Mouse (Mus musculus): ENCODE measurements around the gene Rdh12. TPM values are rescaled to one million over a fixed set of nuclear protein-coding genes. Genes with fewer than 3 reads are reported as not detected.
"Not testable (repeated sequence)": the region's sequence is repeated elsewhere in the genome, so short reads cannot be mapped to it uniquely, and the experiment has no call there.

The Rdh12 gene
- polyA plus RNA-seq (2015; fragmentation: Nextera tagmentation; extraction: Ambion mirVana): 1.0 and 1.5 TPM in 2 replicates

- H3K9me3 ChIP-seq (replicated peaks): no peaks in the 10 kb centered on the region
- peak; percentile 73 for ATAC-seq
- 5% methylated on average over 13 of the region's 13 CpGs for WGBS
Measured at GRCm38 (mm10) chr12:79208703-79209464, at the start of gene Rdh12. Gene Rdh12 (plus strand): TSS chr12:79208914.

GRCm38 (mm10) chr12:79162876-79163275, 45.8 kb upstream of the Rdh12 start:
- H3K4me2 ChIP-seq: no peak overlapping the region
- 94% methylated on average over 3 of the region's 3 CpGs for WGBS
- H3K27me3 ChIP-seq: no peaks in the 10 kb centered on the region
- peaks cover 74% of the 10 kb centered on the region for H3K36me3 ChIP-seq (ENCODE audit: poor library complexity, severe bottlenecking)
- H3K4me1 ChIP-seq: no peaks in the 10 kb centered on the region
- ATAC-seq: no peak
- H3K9ac ChIP-seq: no peak overlapping the region
- H3K9me3 ChIP-seq (replicated peaks): no peaks in the 10 kb centered on the region
- no peak overlapping the region for H3K27ac ChIP-seq
- H3K4me3 ChIP-seq: no peak overlapping the region

More at GRCm38 (mm10) chr12:79208703-79209464, at the start of gene Rdh12:
- H3K4me2 ChIP-seq: peak within 1 kb of the TSS; percentile 72
- peak within 1 kb of the TSS; percentile 58 for H3K9ac ChIP-seq
- H3K27me3 ChIP-seq: no peaks in the 10 kb centered on the region
- peak within 1 kb of the TSS; percentile 44 for H3K4me3 ChIP-seq
- no peak within 1 kb of the TSS for H3K27ac ChIP-seq
- H3K36me3 ChIP-seq (ENCODE audit: poor library complexity, severe bottlenecking): no peaks in the 10 kb centered on the region
- no peaks in the 10 kb centered on the region for H3K4me1 ChIP-seq

GRCm38 (mm10) chr12:79169173-79169572, 39.5 kb upstream of the Rdh12 start:
- Histone ChIP-seq H3K36me3 (ENCODE audit: poor library complexity, severe bottlenecking) (peaks cover 17% of the 10 kb centered on the region), H3K4me3 (no peak overlapping the region), H3K9me3 (replicated peaks) (no peaks in the 10 kb centered on the region), H3K9ac (no peak overlapping the region), H3K27ac (no peak overlapping the region), H3K4me2 (no peak overlapping the region), H3K4me1 (peaks cover 16% of the 10 kb centered on the region), H3K27me3 (no peaks in the 10 kb centered on the region)
- ATAC-seq: no peak

GRCm38 (mm10) chr12:79170421-79170820, 38.3 kb upstream of the Rdh12 start:
- Histone ChIP-seq H3K4me2 (no peak overlapping the region), H3K9ac (no peak overlapping the region), H3K36me3 (ENCODE audit: poor library complexity, severe bottlenecking) (peaks cover 12% of the 10 kb centered on the region), H3K4me1 (peaks cover 16% of the 10 kb centered on the region), H3K9me3 (replicated peaks) (no peaks in the 10 kb centered on the region), H3K27ac (no peak overlapping the region), H3K27me3 (no peaks in the 10 kb centered on the region), H3K4me3 (no peak overlapping the region)
- ATAC-seq: no peak
- 84% methylated on average over 3 of the region's 3 CpGs for WGBS

- 34% methylated on average over 12 of the region's 12 CpGs for WGBS
- Histone ChIP-seq H3K9ac (peak overlapping the region; percentile 89), H3K9me3 (replicated peaks) (no peaks in the 10 kb centered on the region), H3K36me3 (ENCODE audit: poor library complexity, severe bottlenecking) (peaks cover 16% of the 10 kb centered on the region), H3K4me3 (peak overlapping the region; percentile 97), H3K27me3 (no peaks in the 10 kb centered on the region), H3K4me1 (peaks cover 16% of the 10 kb centered on the region), H3K4me2 (peak overlapping the region; percentile 65), H3K27ac (0 out of 2 replicates have a peak overlapping the region, but pooled peaks have one; percentile 89)
- no peak for ATAC-seq
Measured at GRCm38 (mm10) chr12:79171269-79171995, 37.3 kb upstream of the Rdh12 start.

GRCm38 (mm10) chr12:79172019-79172941, 36.4 kb upstream of the Rdh12 start, which contains the start of gene Vti1b:
Gene Vti1b (minus strand): TSS chr12:79172667.
- peak; percentile 99 for ATAC-seq
- peak within 1 kb of the TSS; percentile 89 for H3K9ac ChIP-seq
- no peaks in the 10 kb centered on the region for H3K9me3 ChIP-seq (replicated peaks)
- peaks cover 16% of the 10 kb centered on the region for H3K4me1 ChIP-seq
- H3K36me3 ChIP-seq (ENCODE audit: poor library complexity, severe bottlenecking): peaks cover 24% of the 10 kb centered on the region
- H3K4me2 ChIP-seq: peak within 1 kb of the TSS; percentile 65
- peak within 1 kb of the TSS; percentile 97 for H3K4me3 ChIP-seq
- H3K27me3 ChIP-seq: no peaks in the 10 kb centered on the region
- under 1% methylated on average over 73 of the region's 73 CpGs for WGBS
- H3K27ac ChIP-seq: peak within 1 kb of the TSS; percentile 89

GRCm38 (mm10) chr12:79173721-79174120, 35.0 kb upstream of the Rdh12 start:
- H3K4me3 ChIP-seq: no peak overlapping the region
- H3K9ac ChIP-seq: no peak overlapping the region
- ATAC-seq: no peak
- no peak overlapping the region for H3K4me2 ChIP-seq
- no peaks in the 10 kb centered on the region for H3K9me3 ChIP-seq (replicated peaks)
- no peaks in the 10 kb centered on the region for H3K27me3 ChIP-seq
- 85% methylated on average over 5 of the region's 5 CpGs for WGBS
- H3K4me1 ChIP-seq: peaks cover 16% of the 10 kb centered on the region
- H3K36me3 ChIP-seq (ENCODE audit: poor library complexity, severe bottlenecking): peaks cover 31% of the 10 kb centered on the region
- no peak overlapping the region for H3K27ac ChIP-seq

GRCm38 (mm10) chr12:79175998-79176397, 32.7 kb upstream of the Rdh12 start:
- peaks cover 10% of the 10 kb centered on the region for H3K4me1 ChIP-seq
- 97% methylated on average over 5 of the region's 5 CpGs for WGBS
- no peak overlapping the region for H3K4me3 ChIP-seq
- H3K36me3 ChIP-seq (ENCODE audit: poor library complexity, severe bottlenecking): peaks cover 44% of the 10 kb centered on the region
- ATAC-seq: no peak
- no peaks in the 10 kb centered on the region for H3K27me3 ChIP-seq
- no peak overlapping the region for H3K9ac ChIP-seq
- H3K27ac ChIP-seq: no peak overlapping the region
- no peaks in the 10 kb centered on the region for H3K9me3 ChIP-seq (replicated peaks)
- H3K4me2 ChIP-seq: no peak overlapping the region

- not testable (repeated sequence) for ATAC-seq, H3K9ac ChIP-seq
- H3K36me3 ChIP-seq (ENCODE audit: poor library complexity, severe bottlenecking): peaks cover 77% of the 10 kb centered on the region
Measured at GRCm38 (mm10) chr12:79185160-79185559, 23.6 kb upstream of the Rdh12 start.

GRCm38 (mm10) chr12:79190931-79191673, 17.6 kb upstream of the Rdh12 start:
- Histone ChIP-seq H3K27ac (peak overlapping the region; percentile 40; the same call in 1 of the 2 replicates), H3K27me3 (no peaks in the 10 kb centered on the region), H3K4me2 (peak overlapping the region; percentile 78), H3K4me1 (peaks cover 18% of the 10 kb centered on the region), H3K36me3 (ENCODE audit: poor library complexity, severe bottlenecking) (peaks cover 22% of the 10 kb centered on the region), H3K4me3 (peak overlapping the region; percentile 71), H3K9me3 (replicated peaks) (no peaks in the 10 kb centered on the region), H3K9ac (peak overlapping the region; percentile 74)
- WGBS: under 1% methylated on average over 18 of the region's 18 CpGs
- peak; percentile 95 for ATAC-seq

More at GRCm38 (mm10) chr12:79185160-79185559, 23.6 kb upstream of the Rdh12 start:
- not testable (repeated sequence) for H3K4me2 ChIP-seq; H3K27me3 ChIP-seq; H3K27ac ChIP-seq; H3K4me3 ChIP-seq; H3K9me3 ChIP-seq (replicated peaks)
- WGBS: 87% methylated on average over 5 of the region's 6 CpGs
- H3K4me1 ChIP-seq: peaks cover 12% of the 10 kb centered on the region

- 6% methylated on average over 14 of the region's 14 CpGs for WGBS
- no peaks in the 10 kb centered on the region for H3K27me3 ChIP-seq
- ATAC-seq: peak; percentile 93
- peak overlapping the region; percentile 71 for H3K4me3 ChIP-seq
- H3K9ac ChIP-seq: peak overlapping the region; percentile 74
- H3K36me3 ChIP-seq (ENCODE audit: poor library complexity, severe bottlenecking): peaks cover 16% of the 10 kb centered on the region
- H3K9me3 ChIP-seq (replicated peaks): no peaks in the 10 kb centered on the region
- peaks cover 18% of the 10 kb centered on the region for H3K4me1 ChIP-seq
- H3K4me2 ChIP-seq: peak overlapping the region; percentile 78
- H3K27ac ChIP-seq: peak overlapping the region; percentile 40; the same call in 1 of the 2 replicates
Measured at GRCm38 (mm10) chr12:79191701-79192100, 17.0 kb upstream of the Rdh12 start.

All from forebrain, embryonic 13.5 days (tissue).